11 mouse cellular contexts compared by ENCODE assay signal in the genomic region with DNA sequence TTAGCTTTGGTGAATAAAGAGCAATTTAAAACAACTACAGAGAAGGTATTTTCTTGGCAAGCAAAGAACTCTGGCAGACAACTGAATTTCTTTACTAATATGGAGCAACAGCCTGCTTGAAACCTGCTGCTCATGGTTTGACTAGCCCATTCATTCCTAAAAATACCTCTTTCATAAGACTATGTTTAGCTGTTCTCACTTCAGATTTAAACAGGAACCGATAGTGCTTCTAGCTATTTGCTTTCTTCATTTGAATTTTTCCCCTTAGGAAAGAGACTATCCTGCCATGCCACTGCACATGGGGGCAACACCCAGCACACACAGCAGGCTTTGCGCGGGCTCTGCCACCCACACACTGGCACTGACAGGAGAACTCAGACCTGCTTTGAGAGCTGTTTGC.
DNase-seq lines count a peak whose midpoint lies in the region; ATAC-seq lines count a peak whose summit lies in the region.
"Had no signal": no experiment of that assay in that cellular context is flagged by ENCODE, and none has a peak within 500 bp of the region (broad histone marks: within the 10 kb centered on the region; RNA-seq: fewer than 3 reads in every experiment).

No protein-coding gene starts in this region.

- no peak overlapping the region for H3K4me3 ChIP-seq in heart, embryonic 16.5 days (ENCODE audit: low read length)
- H3K4me3 ChIP-seq in heart, embryonic 10.5 days, result no peak overlapping the region
- H3K4me3 ChIP-seq: embryonic facial prominence, embryonic 12.5 days had no signal

- 54% methylated on average over 3 of the region's 3 CpGs for WGBS in heart, embryonic 16.5 days
- WGBS in heart, embryonic 10.5 days, result 78% methylated on average over 3 of the region's 3 CpGs

- no peak for DNase-seq in heart, embryonic 10.5 days (ENCODE audit: low spot score)
- DNase-seq in layer of hippocampus, postnatal 14 days (ENCODE audit: low spot score in 2 of 2), result peak; percentile 16 to 59
- DNase-seq in right cerebral cortex, adult 2 months (ENCODE audit: low spot score in 2 of 2), result peak; percentile 39 to 55
- DNase-seq in cerebellum, adult 11-12 months, result no peak
- no peak for DNase-seq in c-Kit-positive CD71-positive TER-119-positive erythroid progenitor cells, embryonic 14.5 days (ENCODE audit: low spot score)
- DNase-seq in thymus, postnatal 10 days (ENCODE audit: low spot score in 2 of 2), result no peak
- DNase-seq: kidney, postnatal 14 days had no signal

- no peaks in the 10 kb centered on the region for H3K9me3 ChIP-seq in heart, embryonic 16.5 days (replicated peaks; ENCODE audit: control insufficient read depth, low read length)
- no peaks in the 10 kb centered on the region for H3K9me3 ChIP-seq in heart, embryonic 10.5 days
- H3K9me3 ChIP-seq: embryonic facial prominence, embryonic 12.5 days had no signal

- no peak overlapping the region for H3K9ac ChIP-seq in heart, embryonic 16.5 days (ENCODE audit: low read length)
- H3K9ac ChIP-seq: embryonic facial prominence, embryonic 12.5 days had no signal

- ATAC-seq in heart, embryonic 16.5 days (replicated peaks; ENCODE audit: extremely low read depth, insufficient read depth, low FRiP score), result no peak
- ATAC-seq in frontal cortex, adult (ENCODE audit: low TSS enrichment), result peak; percentile 86
- ATAC-seq: hindbrain, postnatal 0 days had no signal

- H3K36me3 ChIP-seq in heart, embryonic 16.5 days (ENCODE audit: control insufficient read depth, insufficient read depth), result no peaks in the 10 kb centered on the region
- no peaks in the 10 kb centered on the region for H3K36me3 ChIP-seq in heart, embryonic 10.5 days
- H3K36me3 ChIP-seq: embryonic facial prominence, embryonic 12.5 days had no signal

- H3K4me1 ChIP-seq in heart, embryonic 16.5 days (ENCODE audit: control insufficient read depth, insufficient read depth, low read length), result peaks cover 5% of the 10 kb centered on the region; the same call in 1 of the 2 replicates
- no peaks in the 10 kb centered on the region for H3K4me1 ChIP-seq in heart, embryonic 10.5 days

- no peak overlapping the region for H3K4me2 ChIP-seq in heart, embryonic 16.5 days (ENCODE audit: low read depth, low read length)
- H3K4me2 ChIP-seq: embryonic facial prominence, embryonic 12.5 days had no signal

- no peaks in the 10 kb centered on the region for H3K27me3 ChIP-seq in heart, embryonic 16.5 days (ENCODE audit: control insufficient read depth, insufficient read depth, low read length)
- no peaks in the 10 kb centered on the region for H3K27me3 ChIP-seq in heart, embryonic 10.5 days (ENCODE audit: insufficient read depth, poor library complexity, severe bottlenecking)
- H3K27me3 ChIP-seq: embryonic facial prominence, embryonic 12.5 days had no signal

- H3K27ac ChIP-seq in heart, embryonic 16.5 days (ENCODE audit: low read length), result peak overlapping the region; percentile 9; the same call in 1 of the 2 replicates
- H3K27ac ChIP-seq in heart, embryonic 10.5 days, result no peak overlapping the region
- H3K27ac ChIP-seq: embryonic facial prominence, embryonic 12.5 days; hindbrain, postnatal 0 days had no signal

Comparison
In these comparisons a context has a peak if more than half of its experiments do, and no peak if none do; other contexts are left out.
1. DNase-seq: peak in layer of hippocampus, postnatal 14 days (2 of 2) and right cerebral cortex, adult 2 months (2 of 2); none in heart, embryonic 10.5 days (single experiment), cerebellum, adult 11-12 months (single experiment), c-Kit-positive CD71-positive TER-119-positive erythroid progenitor cells, embryonic 14.5 days (single experiment) and thymus, postnatal 10 days (0 of 2).